Mouse (Mus musculus): ENCODE data around the gene Slc44a5.

- peak; percentile 40; the same call in 1 of the 2 replicates for TF ChIP-seq CTCF (IDR thresholded peaks at IDR 0.05; ENCODE audit: low read depth, low read length)
- TF ChIP-seq POLR2A (IDR thresholded peaks at IDR 0.05; ENCODE audit: extremely low read depth, insufficient read depth, low read length) = no peak
Observed at GRCm38 (mm10) chr3:154317651-154318248, 344.5 kb downstream of the Slc44a5 start.
